Mouse (Mus musculus): ENCODE data around the gene Uqcc2. TPM values are rescaled to one million over a fixed set of nuclear protein-coding genes. Genes with fewer than 3 reads are reported as not detected.

Gene Uqcc2
- polyA plus RNA-seq, 1 experiment, result 165 TPM

DNA sequence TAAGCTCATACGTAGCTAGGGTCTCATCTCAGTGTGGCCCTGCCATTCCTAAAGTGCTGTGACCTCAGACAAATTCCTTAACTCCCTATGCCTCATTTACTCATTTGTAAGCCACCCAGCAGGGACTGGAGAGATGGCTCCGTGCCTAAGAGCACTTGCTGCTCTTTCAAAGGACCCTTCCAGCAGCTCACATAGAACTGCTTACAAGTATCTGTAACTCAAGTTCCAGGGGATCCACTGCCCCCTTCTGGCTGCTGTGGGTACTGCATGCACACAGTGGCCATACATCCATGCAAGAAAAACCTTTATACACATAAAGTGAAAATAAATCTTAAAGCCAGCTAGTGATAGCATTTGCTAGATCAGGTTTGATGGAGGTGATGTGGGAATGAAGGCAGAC lies 48.0 kb downstream of the Uqcc2 start:
- 86% methylated on average over 2 of the region's 2 CpGs for WGBS
- no peak for DNase-seq (ENCODE audit: low read depth, low spot score)

DNA sequence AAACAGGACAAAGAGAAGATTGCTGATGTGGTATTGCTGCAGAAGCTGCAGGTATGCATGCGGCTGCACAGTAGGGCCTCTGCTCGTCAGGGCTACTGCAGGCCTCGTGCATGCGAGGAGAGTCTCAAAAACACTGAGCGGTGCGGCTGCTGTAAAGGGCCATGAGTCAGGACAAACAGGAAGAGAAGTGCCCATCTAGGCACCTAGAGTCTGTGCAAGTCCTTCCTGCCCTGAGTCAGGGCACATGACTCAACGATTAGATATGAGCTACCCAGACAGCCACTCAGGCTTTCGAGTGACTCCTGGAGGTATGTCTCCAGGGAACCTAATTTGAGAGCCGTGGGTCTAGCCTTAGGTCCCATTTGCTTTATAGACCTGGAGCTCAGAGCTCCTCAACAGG lies 50.1 kb downstream of the Uqcc2 start:
- 33% methylated on average over 9 of the region's 9 CpGs for WGBS
- DNase-seq (ENCODE audit: low read depth, low spot score), result no peak

DNA sequence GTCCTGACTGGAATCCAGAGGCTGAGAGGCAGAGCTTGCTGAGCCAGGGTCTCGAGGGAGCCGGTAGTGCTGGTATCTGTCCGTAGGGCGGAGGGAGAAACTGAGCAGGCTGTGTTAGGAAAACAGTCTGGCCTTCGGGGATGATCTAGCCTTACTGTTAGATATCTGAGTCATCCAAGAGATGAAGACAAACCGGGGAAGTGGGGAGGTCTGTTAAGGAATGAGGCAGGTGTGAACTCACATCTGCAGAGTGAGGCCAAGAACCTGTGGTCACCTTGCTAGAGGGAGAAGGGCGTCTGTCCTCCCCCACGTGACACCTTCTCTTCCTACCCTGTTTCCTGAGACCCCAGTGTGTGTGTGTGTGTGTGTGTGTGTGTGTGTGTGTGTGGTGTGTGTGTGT lies 50.9 kb downstream of the Uqcc2 start:
- 53% methylated on average over 8 of the region's 8 CpGs for WGBS
- DNase-seq (ENCODE audit: low read depth, low spot score), result no peak

DNA sequence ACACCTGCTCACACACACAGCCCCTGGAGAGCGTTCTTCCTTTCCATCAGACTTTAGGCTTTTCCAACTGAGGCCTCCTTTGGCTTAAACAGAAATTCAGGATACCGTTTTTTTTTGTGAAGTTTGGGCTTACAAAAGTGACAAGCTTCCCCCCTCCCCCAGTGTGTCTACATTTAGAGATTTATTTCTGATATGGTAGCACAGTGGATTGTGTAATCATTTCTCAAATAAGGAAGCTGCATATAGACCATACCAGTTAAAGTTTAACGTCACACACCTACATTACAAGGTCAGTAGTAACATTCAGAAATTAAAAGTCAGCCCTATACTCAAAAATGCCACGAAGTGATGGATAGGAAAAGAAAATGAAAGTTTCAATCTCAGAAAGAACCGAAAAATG lies 51.8 kb downstream of the Uqcc2 start:
- no peak for DNase-seq (ENCODE audit: low read depth, low spot score)
- WGBS, result 24% methylated on average over 5 of the region's 5 CpGs

DNA sequence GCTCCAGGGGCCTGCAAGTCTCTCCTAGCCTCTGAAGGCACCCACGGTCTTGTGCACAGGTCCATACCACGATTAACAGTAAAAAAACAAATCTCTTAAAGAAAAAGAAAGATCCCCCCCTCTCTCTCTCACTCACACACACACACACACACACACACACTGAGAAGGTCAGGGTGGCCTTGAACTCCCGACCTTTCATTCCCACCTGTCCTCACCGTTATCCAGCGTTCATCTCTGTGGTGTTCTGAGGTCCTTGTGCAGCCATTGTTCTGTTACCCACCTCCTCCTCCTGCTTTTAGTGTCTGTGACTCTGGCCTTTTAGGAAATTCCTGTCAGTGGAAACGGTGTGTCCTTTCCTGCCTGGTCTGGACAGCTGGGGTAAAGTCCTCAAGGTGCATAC lies 55.2 kb downstream of the Uqcc2 start:
- no peak for DNase-seq (ENCODE audit: low read depth, low spot score)
- WGBS, result 85% methylated on average over 6 of the region's 6 CpGs

DNA sequence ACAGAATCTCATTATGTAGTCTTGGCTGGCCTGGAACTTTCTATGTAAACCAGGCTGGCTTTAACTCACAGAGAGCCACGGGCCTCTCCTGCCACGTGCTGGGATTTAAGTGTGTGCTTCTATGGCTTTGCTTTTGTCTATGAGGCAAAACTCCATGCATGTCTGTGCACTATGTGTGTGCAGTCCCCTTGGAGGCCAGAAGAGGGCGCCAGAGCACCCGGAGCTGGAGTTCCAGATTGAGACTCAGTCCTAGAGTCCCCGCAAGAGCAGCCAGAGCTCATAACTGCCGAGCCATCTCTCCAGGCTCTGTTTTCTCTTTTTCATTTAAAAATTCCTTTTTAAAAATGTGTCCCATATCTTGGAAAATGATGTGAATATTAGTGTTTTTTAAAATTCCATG lies 55.8 kb downstream of the Uqcc2 start:
- no peak for DNase-seq (ENCODE audit: low read depth, low spot score)
- 80% methylated on average over 6 of the region's 6 CpGs for WGBS

DNA sequence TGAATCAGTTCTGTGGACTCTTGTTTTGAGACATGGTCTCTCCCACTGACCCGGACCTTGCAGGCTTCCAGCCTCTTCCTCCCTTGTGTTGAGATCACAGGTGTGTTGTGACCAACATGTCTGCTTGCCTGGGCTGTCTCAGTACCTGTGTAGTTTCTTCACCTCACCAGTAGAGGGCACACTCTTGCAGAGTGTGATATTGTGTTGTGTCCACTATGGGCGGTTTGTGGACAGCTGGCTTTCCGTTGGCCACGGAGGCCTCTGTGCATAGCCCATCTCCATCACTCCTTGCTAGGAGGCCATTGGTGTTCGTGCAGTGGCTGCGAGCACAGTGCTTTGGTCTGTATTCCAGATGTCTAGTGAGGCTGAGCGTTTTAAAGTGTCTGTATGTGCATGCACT lies 56.6 kb downstream of the Uqcc2 start:
- 96% methylated on average over 7 of the region's 7 CpGs for WGBS
- no peak for DNase-seq (ENCODE audit: low read depth, low spot score)

DNA sequence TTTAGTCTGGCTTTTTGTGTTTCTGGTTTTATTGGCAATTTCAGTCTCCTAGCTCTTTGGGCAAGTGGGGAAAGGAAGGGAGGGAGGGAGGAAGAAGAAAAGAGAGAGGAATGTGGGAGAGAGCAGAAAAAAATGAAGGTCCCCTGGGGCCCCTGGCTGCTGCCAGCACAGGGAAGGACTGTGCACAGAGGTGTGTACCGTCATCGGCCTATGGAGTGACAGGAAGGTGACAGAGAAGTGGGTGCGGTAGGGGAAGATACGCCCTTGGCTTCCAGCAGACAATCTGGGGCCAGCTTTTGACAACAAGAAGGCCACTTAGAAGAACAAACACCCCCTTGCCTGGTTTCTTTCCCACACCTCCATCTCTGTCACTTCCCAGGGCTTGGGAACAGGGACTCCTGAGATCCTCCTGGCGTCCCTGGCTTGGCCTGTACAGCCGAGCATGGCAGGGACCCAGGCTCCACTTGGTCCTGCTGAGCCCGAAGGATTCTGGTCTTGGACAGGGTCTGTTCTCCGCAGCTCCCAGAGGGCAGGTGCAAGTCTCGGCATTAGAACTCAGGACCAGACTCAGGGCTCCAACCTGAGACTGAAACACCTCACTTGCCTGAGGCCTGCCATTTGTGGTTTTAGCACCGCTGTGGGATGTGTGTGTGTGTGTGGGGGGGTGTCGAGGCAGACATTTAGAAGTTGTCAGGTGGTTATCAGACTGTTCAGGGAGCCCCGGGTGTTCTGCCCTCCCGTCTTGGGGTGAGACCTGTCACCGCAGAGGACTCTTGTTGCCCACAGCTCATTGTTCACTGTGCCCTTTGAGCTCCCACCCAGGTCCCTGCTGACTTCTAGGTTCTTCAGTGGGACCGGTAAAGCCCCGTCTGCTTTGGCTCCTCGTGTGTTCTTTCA lies 58.6 kb downstream of the Uqcc2 start:
- no peak for DNase-seq (ENCODE audit: low read depth, low spot score)
- WGBS, result 54% methylated on average over 17 of the region's 17 CpGs

DNA sequence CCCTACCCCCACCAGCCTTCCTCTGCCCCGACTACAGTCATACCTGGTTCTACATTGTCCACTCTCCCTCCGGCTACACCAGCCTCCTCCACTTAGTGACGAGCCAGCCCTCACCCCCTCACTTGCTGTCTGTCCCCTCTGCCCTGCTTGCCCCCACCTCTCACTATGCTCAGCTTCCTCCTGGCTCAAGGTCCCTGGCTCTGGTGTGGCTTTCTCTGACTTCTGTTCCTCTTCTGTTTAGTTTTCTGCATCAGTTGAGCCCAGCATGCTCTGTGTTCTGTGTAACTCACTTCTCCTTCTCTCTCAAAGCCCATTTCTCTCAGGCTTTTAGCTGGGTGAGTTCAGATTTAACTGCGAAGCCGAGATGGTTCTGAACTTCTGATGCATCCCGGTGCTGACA lies 59.5 kb downstream of the Uqcc2 start:
- no peak for DNase-seq (ENCODE audit: low read depth, low spot score)
- WGBS, result 54% methylated on average over 6 of the region's 6 CpGs

DNA sequence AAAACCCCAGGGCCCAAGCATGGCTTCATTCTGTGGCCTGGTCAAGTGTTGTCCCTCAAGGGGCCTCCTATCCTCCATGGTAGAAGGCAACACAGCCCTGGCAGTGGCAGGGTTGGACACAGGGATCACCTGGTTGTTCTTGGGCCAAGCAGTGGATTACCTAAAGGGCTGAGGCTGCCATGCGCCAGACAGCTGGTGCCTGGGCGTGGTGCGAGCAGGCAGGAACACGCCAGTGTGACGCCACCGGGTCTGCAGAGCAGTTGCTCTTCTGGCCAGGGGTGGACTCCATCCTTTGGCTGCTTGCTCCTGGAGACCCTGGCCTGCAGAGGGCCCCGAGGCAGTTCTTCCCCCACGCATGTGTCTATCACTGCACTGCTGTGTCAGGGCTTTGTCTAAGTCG lies 59.9 kb downstream of the Uqcc2 start:
- WGBS, result 48% methylated on average over 9 of the region's 9 CpGs
- no peak for DNase-seq (ENCODE audit: low read depth, low spot score)

DNA sequence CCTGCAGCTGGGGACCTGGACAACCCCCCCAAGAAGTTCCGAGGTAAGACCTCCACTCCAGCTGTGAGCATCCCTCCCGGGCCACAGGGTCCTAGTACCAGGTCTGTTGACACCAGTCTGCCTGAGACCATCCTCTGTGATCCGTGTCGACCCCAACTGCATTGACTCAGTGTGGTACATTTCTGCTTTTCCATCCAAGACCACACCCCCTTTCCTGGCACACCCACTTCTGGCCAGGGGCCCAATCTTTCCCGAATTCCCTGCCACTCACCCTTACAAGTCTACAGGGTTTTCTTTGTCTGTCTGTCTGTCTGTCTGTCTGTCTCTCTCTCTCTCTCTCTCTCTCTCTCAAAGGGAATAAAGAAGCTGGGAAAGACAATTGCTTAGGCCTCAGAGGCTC lies 60.6 kb downstream of the Uqcc2 start:
- no peak for DNase-seq (ENCODE audit: low read depth, low spot score)
- 64% methylated on average over 5 of the region's 5 CpGs for WGBS

Other genes starting within 250 kb of the Uqcc2 start
- 7.3 and 8.5 TPM in 2 replicates for gene Kifc5b, start 216.8 kb downstream of the Uqcc2 start, polyA plus RNA-seq (2012; rRNA removed)
- gene Phf1, start 200.9 kb downstream of the Uqcc2 start, polyA plus RNA-seq (2012; rRNA removed), result 36.2 and 38.6 TPM in 2 replicates
- 148 and 177 TPM in 2 replicates for gene Cuta, start 194.3 kb downstream of the Uqcc2 start, polyA plus RNA-seq (2012; rRNA removed)
- gene Syngap1, start 192.7 kb downstream of the Uqcc2 start, polyA plus RNA-seq (2012; rRNA removed), result 4.0 and 7.5 TPM in 2 replicates
- gene Zbtb9, start 160.7 kb downstream of the Uqcc2 start, polyA plus RNA-seq (2012; rRNA removed), result 8.3 and 11.3 TPM in 2 replicates
- gene Bak1, start 104.9 kb downstream of the Uqcc2 start, polyA plus RNA-seq (2012; rRNA removed), result 289 and 292 TPM in 2 replicates
- gene Itpr3, start 76.6 kb downstream of the Uqcc2 start, polyA plus RNA-seq (2012; rRNA removed), result 27.6 and 42.0 TPM in 2 replicates
- gene Ip6k3, start 33.9 kb upstream of the Uqcc2 start, polyA plus RNA-seq (2012; rRNA removed), result 0.09 and 0.14 TPM in 2 replicates
- gene Lemd2, start 70.6 kb upstream of the Uqcc2 start, polyA plus RNA-seq (2012; rRNA removed), result 49.6 and 59.5 TPM in 2 replicates